Mouse (Mus musculus) skeletal muscle tissue, adult 2 months (tissue): ENCODE data around the gene Hoxc5.

ENCODE experiments used
- DNase-seq: peaks from one replicate; pipeline ENCODE4 v3.0.0-alpha.2; 2012; ENCODE audit warnings: low read depth, low spot score

The Hoxc5 gene

GRCm38 (mm10) chr15:103010847-103011555, 43.8 kb downstream of the Hoxc5 start:
- DNase-seq: no peak

- peak; percentile 39 for DNase-seq
These were observed 44.8 kb downstream of the Hoxc5 start for GRCm38 (mm10) chr15:103011928-103012486.

GRCm38 (mm10) chr15:103013238-103013984, 46.2 kb downstream of the Hoxc5 start:
- DNase-seq: peak; percentile 78

GRCm38 (mm10) chr15:103014166-103015008, 47.1 kb downstream of the Hoxc5 start:
- peak; percentile 48 for DNase-seq

- no peak for DNase-seq
These were observed 47.8 kb downstream of the Hoxc5 start for GRCm38 (mm10) chr15:103015009-103015399.

- DNase-seq: no peak
These were observed 48.3 kb downstream of the Hoxc5 start for GRCm38 (mm10) chr15:103015406-103016166.

GRCm38 (mm10) chr15:103018636-103019035, 51.4 kb downstream of the Hoxc5 start, which contains the start of gene Hoxc4:
Hoxc4 (plus strand) TSS chr15:103018934.
- DNase-seq: no peak

- DNase-seq: no peak
These were observed 53.7 kb downstream of the Hoxc5 start for GRCm38 (mm10) chr15:103020899-103021418.

GRCm38 (mm10) chr15:103021544-103021943, 54.3 kb downstream of the Hoxc5 start:
- DNase-seq: no peak

- no peak for DNase-seq
These were observed 56.9 kb downstream of the Hoxc5 start for GRCm38 (mm10) chr15:103024131-103024530.

- peak; percentile 69 for DNase-seq
These were observed 60.3 kb downstream of the Hoxc5 start for GRCm38 (mm10) chr15:103027266-103028235.

GRCm38 (mm10) chr15:103028916-103029512, 61.8 kb downstream of the Hoxc5 start:
- DNase-seq: no peak

- DNase-seq: no peak
These were observed 62.9 kb downstream of the Hoxc5 start for GRCm38 (mm10) chr15:103030142-103030541.

- no peak for DNase-seq
These were observed 64.9 kb downstream of the Hoxc5 start for GRCm38 (mm10) chr15:103032167-103032566.

- no peak for DNase-seq
These were observed 65.7 kb downstream of the Hoxc5 start for GRCm38 (mm10) chr15:103032646-103033575.

GRCm38 (mm10) chr15:103034043-103034806, 67.0 kb downstream of the Hoxc5 start:
- no peak for DNase-seq
